Mouse (Mus musculus) ovary, postnatal 14 days (tissue): ENCODE data around the gene Krtap3-3.
A peak's percentile ranks its signal among the peaks of the same experiment; 100 is the strongest.
"Not testable (repeated sequence)": the region's sequence is repeated elsewhere in the genome, so short reads cannot be mapped to it uniquely, and the experiment has no call there.

Source experiments
- DNase-seq: peaks from one replicate; pipeline ENCODE4 v3.0.0; 2022; ENCODE audit warnings: low spot score

Krtap3-3 gene

GRCm38 (mm10) chr11:99550765-99551164 is at the start of gene Krtap3-3:
Gene Krtap3-3 (minus strand): TSS chr11:99550865.
- no peak for DNase-seq

GRCm38 (mm10) chr11:99597742-99598141 is 47.1 kb upstream of the Krtap3-3 start, which contains the start of gene Krtap9-3:
Gene Krtap9-3 (minus strand): TSS chr11:99598105.
- not testable (repeated sequence) for DNase-seq

- no peak for DNase-seq
Observed at GRCm38 (mm10) chr11:99590981-99591380, 40.3 kb upstream of the Krtap3-3 start, which contains the start of gene Krtap1-3. Gene Krtap1-3 (minus strand): TSS chr11:99591339.

- DNase-seq, result no peak
Observed at GRCm38 (mm10) chr11:99585096-99585495, 34.4 kb upstream of the Krtap3-3 start.

- DNase-seq, result no peak
Observed at GRCm38 (mm10) chr11:99583245-99583704, 32.6 kb upstream of the Krtap3-3 start, which contains the start of gene Krtap1-4. Gene Krtap1-4 (minus strand): TSS chr11:99583654.

- DNase-seq, result no peak
Observed at GRCm38 (mm10) chr11:99581564-99581963, 30.9 kb upstream of the Krtap3-3 start.

GRCm38 (mm10) chr11:99581051-99581450 is 30.4 kb upstream of the Krtap3-3 start:
- DNase-seq, result no peak

GRCm38 (mm10) chr11:99580636-99581035 is 30.0 kb upstream of the Krtap3-3 start, which contains the start of gene Krtap1-5:
Gene Krtap1-5 (minus strand): TSS chr11:99581016.
- no peak for DNase-seq

GRCm38 (mm10) chr11:99574106-99574505 is 23.4 kb upstream of the Krtap3-3 start:
- DNase-seq, result peak; percentile 71

GRCm38 (mm10) chr11:99573164-99573563 is 22.5 kb upstream of the Krtap3-3 start:
- DNase-seq, result no peak

GRCm38 (mm10) chr11:99566530-99566929 is 15.9 kb upstream of the Krtap3-3 start, which contains the start of gene Krtap3-1:
Gene Krtap3-1 (minus strand): TSS chr11:99566630.
- no peak for DNase-seq

GRCm38 (mm10) chr11:99562580-99562979 is 11.9 kb upstream of the Krtap3-3 start:
- no peak for DNase-seq

- no peak for DNase-seq
Observed at GRCm38 (mm10) chr11:99559366-99559765, 8.7 kb upstream of the Krtap3-3 start, which contains the start of gene Gm11939. Gene Gm11939 (minus strand): TSS chr11:99559466.

GRCm38 (mm10) chr11:99557976-99558745 is 7.5 kb upstream of the Krtap3-3 start:
- no peak for DNase-seq

- DNase-seq, result no peak
Observed at GRCm38 (mm10) chr11:99556753-99557152, 6.1 kb upstream of the Krtap3-3 start, which contains the start of gene Krtap3-2. Gene Krtap3-2 (minus strand): TSS chr11:99556853.

GRCm38 (mm10) chr11:99556195-99556594 is 5.5 kb upstream of the Krtap3-3 start:
- DNase-seq, result no peak

- DNase-seq, result no peak
Observed at GRCm38 (mm10) chr11:99547892-99548291, 2.8 kb downstream of the Krtap3-3 start.

- peak; percentile 17 for DNase-seq
Observed at GRCm38 (mm10) chr11:99539721-99540120, 10.9 kb downstream of the Krtap3-3 start.

- DNase-seq, result no peak
Observed at GRCm38 (mm10) chr11:99521288-99521860, 29.3 kb downstream of the Krtap3-3 start, which contains the start of gene Krt39. Gene Krt39 (minus strand): TSS chr11:99521338.

- no peak for DNase-seq
Observed at GRCm38 (mm10) chr11:99514098-99514497, 36.6 kb downstream of the Krtap3-3 start.
